Mouse (Mus musculus) activated CD4-positive, CD25-positive, alpha-beta regulatory T cell (primary cell): ENCODE measurements around the gene Cyp4a30b. TPM values are rescaled to one million over a fixed set of nuclear protein-coding genes. Genes with fewer than 3 reads are reported as not detected.

Source experiments
- polyA plus RNA-seq, 2 experiments: library from polyadenylated mRNA; unstranded; fragments of 100-300 nt; shearing (Covaris generic); gene quantifications; one replicate each; pipeline ENCODE4 v1.2.1; 2017

Cyp4a30b gene
- under 1 TPM in 1 of 2 experiments, not detected in 1; 0.29 TPM for polyA plus RNA-seq

DNA sequence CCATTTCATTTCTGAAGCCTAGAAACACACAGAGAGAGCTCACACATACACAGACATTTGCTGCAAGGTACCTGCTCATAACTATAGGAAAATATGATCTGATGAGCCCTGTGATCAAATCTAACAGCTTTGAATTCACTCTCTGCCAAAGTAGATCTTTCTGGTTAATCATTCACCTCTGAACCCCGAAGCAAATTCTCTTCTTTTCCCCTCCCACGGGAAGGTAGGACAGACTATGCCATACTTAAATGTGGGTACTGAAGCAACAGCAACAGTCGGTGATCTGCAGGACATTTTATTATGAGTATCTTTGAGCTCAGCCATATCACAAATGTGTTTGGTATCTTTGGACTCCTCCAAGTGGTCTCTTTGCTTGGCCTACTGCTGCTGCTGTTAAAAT lies at the start of gene Cyp4a30b:
TSS of gene Cyp4a30b (plus strand) at position 301 of the 400 bp plus-strand sequence.

DNA sequence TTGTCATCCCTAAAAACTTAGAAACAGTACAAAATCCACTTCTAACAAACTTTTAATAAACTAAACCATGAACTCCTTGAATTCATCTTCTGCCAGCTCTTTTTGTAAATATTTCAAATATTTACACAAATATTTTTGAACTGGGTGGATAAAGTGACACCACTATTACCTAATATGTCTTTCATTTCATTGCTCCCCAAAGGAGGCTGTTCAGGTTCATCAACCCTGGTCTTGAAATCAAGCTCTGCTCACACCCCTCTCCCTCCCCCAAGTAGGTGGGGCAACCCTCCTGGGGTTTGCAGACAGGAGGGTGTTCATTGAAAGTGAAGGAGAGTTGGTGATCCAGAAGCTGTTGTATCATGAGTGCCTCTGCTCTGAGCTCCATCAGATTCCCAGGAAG lies 41.1 kb upstream of the Cyp4a30b start, which contains the start of gene Cyp4a12b:
TSS of gene Cyp4a12b (plus strand) at position 301 of the 400 bp plus-strand sequence.

DNA sequence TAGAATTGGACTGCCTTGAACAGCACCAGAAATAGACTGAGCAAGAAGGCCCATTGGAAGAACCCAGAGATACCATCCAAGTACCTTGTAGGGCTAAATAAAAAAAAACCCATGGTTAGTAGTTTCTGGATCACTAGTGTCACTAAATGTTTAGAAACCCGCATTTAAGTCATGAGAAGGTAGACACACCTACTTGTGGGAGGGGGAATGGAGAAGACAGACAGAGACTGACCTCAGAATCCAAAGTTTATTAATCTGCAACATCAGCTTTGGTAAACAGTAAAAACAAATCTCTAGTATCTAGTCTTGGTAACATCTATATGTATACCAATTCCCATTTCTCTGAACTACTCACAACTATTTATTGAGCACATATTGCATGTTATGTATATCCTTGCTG lies 43.6 kb downstream of the Cyp4a30b start, which contains the start of gene Cyp4a14:
TSS of gene Cyp4a14 (minus strand) at position 142 of the 400 bp plus-strand sequence.

DNA sequence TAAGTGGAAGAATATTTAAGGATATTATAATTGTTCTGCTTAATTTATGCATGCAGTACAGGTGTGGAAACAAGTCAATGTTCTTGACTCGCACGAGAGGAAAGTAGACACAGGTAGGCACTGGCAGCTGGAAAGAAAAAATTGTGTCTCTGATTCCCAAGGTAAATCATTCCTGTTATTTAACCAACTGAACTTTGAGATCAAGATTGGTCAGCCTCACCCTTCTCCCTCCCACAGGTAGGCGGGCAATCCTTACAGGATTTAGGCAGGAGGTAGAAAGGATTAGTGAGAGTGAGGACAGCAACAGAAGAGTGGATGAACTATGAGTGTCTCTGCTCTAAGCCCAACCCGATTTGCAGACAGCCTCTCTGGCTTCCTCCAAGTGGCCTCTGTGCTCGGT lies 65.6 kb downstream of the Cyp4a30b start, which contains the start of gene Cyp4a10:
TSS of gene Cyp4a10 (plus strand) at position 265 of the 400 bp plus-strand sequence.

Other genes starting within 250 kb of the Cyp4a30b start
- gene Cyp4a29, start 210.5 kb upstream of the Cyp4a30b start, polyA plus RNA-seq: not detected
- gene Cyp4a12a, start 153.6 kb upstream of the Cyp4a30b start, polyA plus RNA-seq: under 1 TPM in 1 of 2 experiments, not detected in 1; 0.18 TPM
- not detected for gene Cyp4a12b, start 41.0 kb upstream of the Cyp4a30b start, polyA plus RNA-seq
- under 1 TPM in 1 of 2 experiments, not detected in 1; 0.27 TPM for gene Cyp4a14, start 43.5 kb downstream of the Cyp4a30b start, polyA plus RNA-seq
- not detected for gene Cyp4a10, start 65.7 kb downstream of the Cyp4a30b start, polyA plus RNA-seq
- gene Cyp4a31, start 111.0 kb downstream of the Cyp4a30b start, polyA plus RNA-seq: not detected
- gene Cyp4a32, start 148.4 kb downstream of the Cyp4a30b start, polyA plus RNA-seq: not detected
- gene Cyp4b1, start 195.1 kb downstream of the Cyp4a30b start, polyA plus RNA-seq: not detected